Mouse (Mus musculus) heart, adult 11 months (tissue): ENCODE measurements around the gene Pax3.

Experiments used
- DNase-seq: peaks from one replicate; pipeline ENCODE4 v3.0.0; 2022

Gene Pax3

DNA sequence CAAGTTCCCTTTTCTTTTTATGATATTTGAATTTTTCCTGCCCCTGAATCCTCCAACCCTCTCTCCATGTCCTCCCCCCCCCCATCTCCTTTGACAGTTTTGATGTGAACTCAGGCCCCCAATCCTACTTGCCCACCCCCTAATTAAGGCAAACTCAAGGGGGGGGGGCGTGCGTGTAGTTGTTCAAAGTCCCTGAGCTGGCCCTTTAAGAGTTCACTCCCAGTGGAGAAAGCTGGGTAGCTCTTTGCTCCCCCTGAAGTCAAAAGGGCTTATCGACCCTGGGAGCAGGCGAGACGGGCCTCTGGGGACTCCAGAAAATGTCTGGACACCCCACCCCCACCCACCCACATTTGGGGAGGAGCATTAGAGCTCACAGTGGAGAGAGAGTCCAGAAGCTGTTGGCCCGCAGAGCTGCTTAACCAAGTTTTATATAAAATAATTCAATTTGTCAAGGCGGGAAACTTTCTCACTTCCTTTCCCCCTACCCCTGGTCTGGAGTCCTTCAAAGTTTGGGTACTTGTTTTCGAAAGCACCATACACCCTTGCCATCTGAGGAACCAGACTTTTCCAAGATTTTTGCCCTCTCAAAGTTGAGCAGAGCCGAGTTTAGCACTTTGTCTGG is 1.5 kb upstream of the Pax3 start:
- DNase-seq: no peak

GRCm38 (mm10) chr1:78197351-78198234 is 659 bp upstream of the Pax3 start:
- peak; percentile 71 for DNase-seq

- DNase-seq: peak; percentile 89
Observed at GRCm38 (mm10) chr1:78195771-78196712, 892 bp downstream of the Pax3 start.

- peak; percentile 88 for DNase-seq
Observed at GRCm38 (mm10) chr1:78195145-78195544, 1.8 kb downstream of the Pax3 start.

GRCm38 (mm10) chr1:78194381-78195047 is 2.4 kb downstream of the Pax3 start:
- peak; percentile 35 for DNase-seq

DNA sequence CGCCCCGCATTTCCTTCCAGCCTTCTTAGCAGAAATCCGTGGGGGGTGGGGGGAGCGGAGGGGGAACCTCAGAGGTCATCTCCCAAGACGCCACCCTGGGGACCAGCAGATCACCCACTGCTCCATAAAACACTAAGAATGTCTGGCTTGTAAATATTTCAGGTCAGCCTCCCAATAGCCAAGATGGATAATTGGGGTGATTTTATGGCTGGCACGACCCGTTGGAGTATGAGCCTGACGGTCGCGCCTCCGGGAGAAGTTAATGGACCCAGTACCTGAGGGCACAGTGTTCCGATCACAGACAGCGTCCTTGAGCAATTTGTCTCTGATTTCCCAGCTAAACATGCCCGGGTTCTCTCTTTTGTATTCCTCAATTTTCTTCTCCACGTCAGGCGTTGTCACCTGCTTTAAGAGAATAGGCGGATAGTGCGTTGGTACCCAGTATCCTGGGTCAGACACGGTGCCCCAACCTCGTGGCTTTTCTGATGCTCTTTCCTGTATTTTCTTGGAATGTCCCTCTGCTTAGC is 3.4 kb downstream of the Pax3 start:
- DNase-seq: peak; percentile 79

- peak; percentile 69 for DNase-seq
Observed at GRCm38 (mm10) chr1:78192746-78193464, 4.0 kb downstream of the Pax3 start.

- DNase-seq: peak; percentile 45
Observed at GRCm38 (mm10) chr1:78192217-78192735, 4.7 kb downstream of the Pax3 start.

GRCm38 (mm10) chr1:78191761-78192160 is 5.2 kb downstream of the Pax3 start:
- DNase-seq: peak; percentile 8

- no peak for DNase-seq
Observed at GRCm38 (mm10) chr1:78191331-78191730, 5.6 kb downstream of the Pax3 start.

DNA sequence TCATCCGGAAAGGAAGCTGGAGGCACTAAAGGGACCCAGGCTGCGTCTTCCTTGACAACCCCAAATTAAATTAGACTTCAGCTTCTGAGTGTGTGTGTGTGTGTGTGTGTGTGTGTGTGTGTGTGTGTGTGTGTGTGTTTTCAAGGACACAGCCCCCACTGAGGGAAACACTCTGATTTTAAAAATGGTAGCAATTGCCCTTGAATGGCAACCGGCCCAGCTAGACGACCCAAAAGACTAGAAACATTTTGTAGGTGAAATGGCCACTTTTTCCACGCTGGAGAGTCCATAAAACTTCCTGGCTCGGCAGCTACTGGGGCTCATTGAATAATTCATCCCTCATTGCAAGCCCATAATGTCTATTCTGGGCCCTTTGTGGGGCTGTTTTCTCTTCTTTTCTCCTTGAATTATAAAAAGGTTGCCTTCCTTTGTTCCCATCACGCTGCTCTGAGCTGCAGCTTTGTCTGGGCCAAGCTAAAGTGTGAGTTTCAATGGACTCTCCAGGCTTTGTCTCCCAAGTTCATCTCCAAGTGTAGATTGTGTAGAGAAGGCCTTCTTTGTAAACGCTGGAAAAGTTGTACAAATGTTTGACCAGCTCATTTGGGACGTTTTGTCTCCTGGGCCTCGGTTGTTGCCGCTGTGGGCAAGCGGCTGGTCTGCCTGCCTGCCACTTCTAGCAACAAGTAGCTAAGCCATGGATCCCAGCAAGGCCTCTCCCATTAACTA is 6.4 kb downstream of the Pax3 start:
- peak; percentile 81 for DNase-seq

- peak; percentile 80 for DNase-seq
Observed at GRCm38 (mm10) chr1:78189501-78190345, 7.2 kb downstream of the Pax3 start.

DNA sequence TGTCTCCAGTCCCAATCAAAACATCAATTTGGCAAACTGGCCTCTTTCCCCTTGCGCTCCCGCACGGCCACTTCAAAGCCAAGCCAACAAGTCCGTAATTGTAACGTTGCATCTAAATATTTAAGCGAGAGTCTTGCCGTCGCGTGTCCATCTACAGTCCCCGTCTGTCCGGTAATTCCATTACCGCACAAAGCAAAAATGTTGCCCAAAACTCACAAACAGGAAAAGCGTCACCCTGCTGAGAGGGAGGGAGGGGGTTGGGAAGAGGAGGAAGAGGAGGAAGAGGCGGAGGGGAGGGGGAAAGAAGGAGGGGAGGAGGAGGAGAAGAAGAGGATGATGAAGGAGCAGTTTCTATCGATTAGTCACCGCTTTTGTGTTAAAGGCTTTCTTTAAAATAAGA is 7.9 kb downstream of the Pax3 start:
- peak; percentile 65 for DNase-seq

DNA sequence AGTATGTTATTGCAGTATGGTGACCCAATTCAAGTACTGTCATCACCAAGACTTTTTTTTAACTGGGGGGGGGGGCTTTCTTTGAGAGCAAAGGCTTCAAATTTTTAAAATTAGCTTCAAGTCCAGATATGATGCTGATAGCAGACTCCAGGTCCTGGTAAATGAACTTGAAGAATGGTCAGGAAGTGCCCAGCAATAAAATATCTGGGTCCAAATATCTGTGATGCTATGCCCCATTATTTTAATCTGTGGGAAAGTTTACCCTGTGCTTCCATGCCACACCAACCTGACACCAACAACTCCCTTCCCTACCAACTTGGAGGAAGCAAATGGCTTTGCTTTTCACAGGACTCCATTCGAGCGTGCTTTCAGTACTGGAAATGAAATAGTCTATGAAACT is 8.6 kb downstream of the Pax3 start:
- DNase-seq: peak; percentile 0

- no peak for DNase-seq
Observed at GRCm38 (mm10) chr1:78187788-78188173, 9.2 kb downstream of the Pax3 start.

- peak; percentile 52 for DNase-seq
Observed at GRCm38 (mm10) chr1:78187122-78187787, 9.7 kb downstream of the Pax3 start.

GRCm38 (mm10) chr1:78182954-78183353 is 14.0 kb downstream of the Pax3 start:
- peak; percentile 55 for DNase-seq

GRCm38 (mm10) chr1:78181882-78182281 is 15.1 kb downstream of the Pax3 start:
- peak; percentile 59 for DNase-seq

DNA sequence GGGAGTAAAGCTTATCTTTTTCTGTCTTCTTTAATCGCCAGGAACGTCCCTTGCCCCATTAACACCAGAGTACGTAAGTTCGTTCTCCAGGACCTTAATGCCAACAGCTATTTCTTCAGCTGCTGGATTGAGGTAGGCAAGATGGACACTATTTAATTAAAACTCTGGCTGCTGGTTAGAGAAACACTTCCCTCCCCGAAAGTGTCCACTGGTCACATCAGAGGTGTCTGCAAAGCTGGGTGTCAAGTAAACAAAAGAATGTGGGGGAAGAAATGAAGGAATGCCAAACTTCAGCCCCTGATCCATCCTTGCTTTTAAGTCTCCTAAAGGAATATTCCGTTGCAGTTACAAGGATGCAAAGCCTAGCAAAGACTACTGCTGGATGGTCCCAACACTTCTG is 24.6 kb downstream of the Pax3 start:
- no peak for DNase-seq
